Mouse (Mus musculus): Measurements from ENCODE around the gene Vamp9.

Vamp9 gene

DNA sequence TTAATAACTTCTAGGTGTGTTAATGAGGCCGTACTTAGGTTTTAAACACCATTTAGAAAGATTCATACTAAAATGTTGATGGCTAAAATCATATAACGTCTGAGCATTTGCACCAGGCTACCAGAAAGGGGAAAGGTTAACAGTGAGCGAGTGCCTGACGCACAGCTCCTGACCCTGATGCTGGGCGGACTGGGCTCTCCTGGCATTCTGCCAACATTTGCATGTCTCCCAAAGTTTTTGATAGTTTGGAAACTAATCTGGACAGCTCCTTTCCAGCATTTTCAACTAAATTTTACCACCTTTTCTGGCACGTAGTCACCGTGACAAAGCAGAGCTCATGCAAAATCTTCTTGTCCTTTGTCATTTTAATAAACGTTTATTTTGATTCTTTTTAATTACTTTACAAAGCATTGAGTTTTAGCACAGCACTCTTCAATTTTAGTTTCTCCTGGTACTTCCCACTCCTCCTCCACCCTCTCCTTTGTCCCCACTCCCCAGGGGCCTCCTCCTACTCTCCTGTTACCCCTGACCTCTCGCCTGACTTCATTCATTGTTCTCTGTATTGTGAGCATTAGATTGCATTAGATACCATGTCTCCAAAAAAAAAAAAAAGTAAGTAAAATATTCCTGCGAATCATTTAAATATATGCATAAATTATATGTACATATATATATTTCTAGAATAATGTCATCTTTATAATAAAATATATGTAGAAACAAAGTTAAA, 35.9 kb downstream of the Vamp9 start:
- DNase-seq (ENCODE audit: low spot score): no peak

DNA sequence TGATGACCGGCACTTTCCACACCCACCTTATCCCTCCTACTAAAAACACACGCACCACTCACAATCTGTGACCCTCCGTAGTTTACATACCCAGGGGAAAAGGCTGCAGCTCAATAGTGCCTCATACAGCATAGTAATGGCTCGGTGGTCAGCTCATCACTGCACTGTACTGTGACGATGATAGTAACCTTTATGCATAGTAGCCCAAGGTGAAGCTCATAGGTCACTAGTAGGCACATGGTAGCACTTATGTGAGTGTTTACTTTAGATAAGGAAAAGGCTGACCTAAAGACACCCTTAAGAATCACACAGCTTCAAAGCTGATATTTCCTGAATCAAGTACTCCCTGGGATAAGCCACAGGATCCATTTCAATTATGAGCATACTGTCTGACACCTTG, 46.5 kb downstream of the Vamp9 start:
- no peak for DNase-seq (ENCODE audit: low spot score)

- DNase-seq (ENCODE audit: low spot score): no peak
Observed at GRCm38 (mm10) chr5:99953883-99954282, 47.8 kb downstream of the Vamp9 start.

DNA sequence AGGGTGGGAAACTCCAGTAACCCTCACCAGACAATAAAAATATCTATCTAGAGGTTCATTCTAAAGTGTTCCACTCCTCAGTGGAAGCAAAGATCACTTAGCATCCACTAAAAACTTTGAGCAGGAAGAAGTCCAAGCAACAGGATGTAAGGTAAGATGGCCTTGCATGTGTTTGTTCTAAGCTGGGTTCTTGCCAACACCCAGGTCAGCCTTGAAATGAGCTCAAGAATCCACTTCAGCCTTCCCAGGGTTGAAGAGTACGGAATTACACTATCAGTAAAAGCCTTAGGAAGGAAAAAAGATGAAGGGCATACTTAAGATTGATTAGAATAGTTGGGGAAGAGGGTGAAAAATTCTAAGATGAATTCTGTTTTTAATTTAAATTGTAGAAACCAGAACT, 52.6 kb downstream of the Vamp9 start:
- no peak for DNase-seq (ENCODE audit: low spot score)

- no peak for DNase-seq (ENCODE audit: low spot score)
Observed at GRCm38 (mm10) chr5:99959236-99959936, 53.3 kb downstream of the Vamp9 start.

DNA sequence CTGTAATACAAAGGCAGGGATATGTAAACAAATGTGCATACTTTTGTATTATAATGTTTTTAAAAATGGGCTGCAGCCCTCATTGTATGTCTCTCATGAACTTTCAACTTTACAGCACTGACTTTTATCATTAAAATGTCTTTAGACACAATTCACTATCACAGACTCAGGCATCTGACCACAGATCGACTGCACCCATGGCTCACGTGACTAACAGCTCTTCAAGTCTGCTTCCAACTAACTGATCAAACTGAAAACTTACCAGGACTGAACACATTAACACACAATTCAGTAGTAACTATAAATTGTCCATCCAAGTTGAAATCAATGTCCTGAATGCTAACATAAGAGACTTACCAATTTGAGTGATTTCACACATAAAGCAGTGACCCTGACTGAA, 53.9 kb downstream of the Vamp9 start:
- DNase-seq (ENCODE audit: low spot score): no peak

DNA sequence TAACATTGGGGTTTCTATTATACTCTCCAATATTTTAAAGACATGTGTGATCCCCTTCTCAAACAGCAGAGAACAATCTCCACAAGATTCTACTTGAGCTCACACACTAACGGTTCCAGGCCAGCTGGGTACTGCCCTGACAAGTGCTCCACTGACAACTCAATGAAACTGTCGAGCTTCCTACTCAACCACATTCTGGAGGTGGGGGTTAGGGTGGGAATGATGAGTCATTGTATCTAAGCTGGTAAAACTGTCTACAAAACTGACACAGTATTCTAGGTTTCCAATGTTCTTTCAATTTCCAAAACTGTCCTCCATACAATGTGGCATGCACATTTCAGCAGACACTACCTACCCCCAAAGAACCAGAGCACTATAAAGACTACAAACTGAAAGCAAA, 67.9 kb downstream of the Vamp9 start:
- peak; percentile 26 for DNase-seq (ENCODE audit: low spot score)

GRCm38 (mm10) chr5:99975061-99975460, 69.0 kb downstream of the Vamp9 start:
- no peak for DNase-seq (ENCODE audit: low spot score)

DNA sequence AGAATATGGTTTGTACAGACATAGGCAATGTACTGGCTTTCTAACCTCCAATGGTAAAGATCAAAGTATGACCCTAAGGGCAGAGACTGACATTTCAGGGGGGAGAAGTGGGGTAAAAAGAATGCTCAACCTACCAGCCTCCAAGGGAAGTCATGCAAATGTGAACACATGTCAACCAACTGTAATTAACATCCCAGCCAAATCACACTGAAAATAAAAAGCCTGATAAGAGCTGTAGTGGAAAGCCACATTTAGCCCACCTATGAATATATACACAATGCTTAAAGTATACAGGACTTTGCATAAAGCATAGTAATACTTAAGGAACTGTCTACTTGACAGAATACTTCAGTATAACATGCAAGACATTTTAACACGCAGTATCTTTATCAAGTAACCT, 69.7 kb downstream of the Vamp9 start:
- DNase-seq (ENCODE audit: low spot score): no peak

DNA sequence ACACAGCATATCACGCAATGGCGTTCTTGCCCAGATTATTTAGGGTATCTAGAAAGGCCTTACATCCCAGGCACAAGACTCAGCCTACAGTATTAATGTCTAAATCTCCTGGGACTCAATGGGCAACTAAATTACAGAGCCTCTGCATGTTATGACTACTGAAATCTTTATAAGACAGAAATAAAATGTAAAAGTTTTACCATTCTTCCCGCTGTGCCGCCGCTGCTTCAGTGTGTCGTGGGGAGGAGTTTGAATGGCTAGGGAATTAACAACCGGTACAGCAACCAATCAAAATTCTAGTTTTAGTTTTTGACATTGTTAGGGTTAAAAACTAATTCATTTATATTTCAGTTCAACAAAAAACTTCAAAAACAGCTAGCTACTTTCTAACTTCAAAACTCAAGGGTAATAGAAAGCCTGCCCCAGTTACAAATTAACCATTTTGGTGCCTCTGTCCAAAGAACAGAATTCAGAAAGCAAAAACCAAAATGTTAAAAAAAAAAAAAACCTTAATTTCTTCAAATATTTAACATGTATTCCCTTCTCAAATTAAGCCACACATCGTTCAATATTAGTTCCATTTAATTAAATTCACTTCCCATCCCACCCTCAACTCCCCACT, 70.4 kb downstream of the Vamp9 start:
- DNase-seq (ENCODE audit: low spot score): no peak

DNA sequence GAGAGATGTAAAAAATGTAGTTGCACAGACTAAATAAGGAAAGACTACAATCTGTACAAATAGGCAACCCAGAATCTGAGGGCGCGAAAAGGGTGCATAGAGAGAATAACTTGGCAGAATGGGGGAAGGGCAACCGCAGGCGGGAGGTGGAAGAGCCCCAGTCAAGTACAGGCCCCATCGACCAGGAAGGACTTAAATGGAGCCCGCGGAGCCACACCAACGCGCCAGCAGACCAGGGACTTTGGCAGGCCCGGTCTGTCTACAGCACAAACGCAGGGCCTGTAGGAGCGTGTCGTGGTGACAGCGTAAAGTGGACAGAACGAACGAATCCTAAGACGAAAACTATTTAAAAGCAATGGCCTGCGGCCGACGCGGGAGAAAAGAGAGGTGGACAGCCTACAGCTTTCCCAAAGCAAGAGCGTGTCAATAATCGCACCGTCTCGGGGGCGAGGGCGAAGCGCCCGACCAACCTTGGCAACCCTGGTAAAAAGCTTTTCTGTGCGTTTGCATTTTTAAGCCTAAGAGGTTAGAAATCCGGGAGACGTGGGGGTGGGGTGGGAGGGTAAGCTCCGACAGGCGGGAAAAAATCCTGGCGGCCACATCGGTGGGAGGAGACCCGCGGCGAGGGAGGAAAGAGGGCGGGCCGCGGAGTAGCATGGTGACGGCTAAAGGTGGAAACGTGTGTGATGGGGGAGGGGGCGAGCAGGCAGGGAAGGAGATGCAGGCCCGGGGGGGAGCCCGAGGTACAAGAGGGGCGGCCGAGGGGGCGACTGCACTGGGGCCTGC, 71.7 kb downstream of the Vamp9 start:
- peak; percentile 57 for DNase-seq (ENCODE audit: low spot score)

DNA sequence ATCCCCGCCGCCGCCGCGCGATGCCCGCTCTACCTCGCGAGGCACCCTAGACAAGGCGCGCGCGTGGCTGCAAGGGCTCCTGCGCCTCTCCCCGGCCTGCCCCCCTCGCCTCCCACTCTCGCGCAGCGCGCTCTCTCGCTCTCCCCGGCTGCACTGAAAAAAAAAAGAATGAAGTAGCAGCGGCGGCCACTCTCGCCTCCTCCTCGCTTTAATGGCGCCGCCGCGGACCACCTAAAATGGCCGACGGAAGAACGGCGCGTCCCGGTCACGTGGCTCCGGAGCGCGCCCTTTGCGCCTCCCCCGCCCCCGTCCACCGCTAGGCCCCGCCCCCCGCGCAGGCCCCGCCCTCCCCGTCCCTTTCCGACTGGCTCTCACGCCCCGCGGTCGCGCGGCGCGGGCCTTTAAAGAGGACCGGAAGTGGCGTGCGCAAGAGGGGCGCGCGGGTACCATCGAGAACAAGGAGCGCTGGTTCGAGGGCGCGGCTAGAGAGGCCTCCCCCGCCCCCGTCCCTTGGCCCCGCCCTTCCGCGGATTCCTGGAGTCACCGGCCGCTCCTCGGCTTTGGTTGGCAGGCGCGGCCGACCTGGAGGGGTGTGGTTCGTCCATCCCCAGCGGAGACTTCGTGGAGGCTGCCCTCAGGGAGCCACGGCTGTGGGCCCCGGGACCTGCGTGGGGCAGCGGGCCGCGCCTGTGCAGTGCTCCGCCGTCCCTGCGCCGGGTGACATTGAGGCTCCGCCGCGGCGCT, 72.8 kb downstream of the Vamp9 start, which contains the start of the genes Hnrnpd and 4930524J08Rik:
Gene Hnrnpd (minus strand): TSS at position 240 of the 744 bp plus-strand sequence.
Gene 4930524J08Rik (plus strand): TSS at position 363 of the 744 bp plus-strand sequence.
- DNase-seq (ENCODE audit: low spot score): peak; percentile 88

DNA sequence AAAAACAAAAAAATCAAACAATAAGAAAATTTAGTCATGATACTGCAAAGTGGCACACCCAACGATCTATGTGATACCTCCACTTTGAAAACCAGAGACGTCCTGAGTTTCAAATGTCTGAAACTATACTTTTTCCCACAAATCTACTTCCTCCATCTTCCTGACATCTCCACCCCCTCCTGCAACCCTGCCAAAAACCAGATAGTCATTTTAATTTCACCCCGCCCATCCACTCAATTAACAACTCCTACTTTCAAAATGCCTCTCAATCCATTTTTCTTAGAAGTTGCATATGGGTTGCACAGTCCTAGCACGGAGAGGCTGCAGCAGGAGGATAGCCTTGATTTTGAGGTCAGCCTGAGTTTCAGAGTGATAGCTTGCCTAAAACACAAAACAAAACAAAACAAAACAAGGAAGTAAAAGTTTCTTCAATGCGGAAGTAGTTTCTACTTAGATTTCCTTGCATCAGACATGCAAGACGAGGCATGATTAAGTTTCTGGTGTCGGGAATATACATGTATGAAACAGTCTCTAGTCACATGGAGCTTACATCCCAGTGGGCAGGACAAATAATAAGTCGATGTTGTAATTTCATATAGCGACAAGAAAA, 77.5 kb downstream of the Vamp9 start:
- no peak for DNase-seq (ENCODE audit: low spot score)

- DNase-seq (ENCODE audit: low spot score): no peak
Observed at GRCm38 (mm10) chr5:99994166-99994565, 88.1 kb downstream of the Vamp9 start.

- DNase-seq (ENCODE audit: low spot score): no peak
Observed at GRCm38 (mm10) chr5:99994680-99995079, 88.6 kb downstream of the Vamp9 start.

- DNase-seq (ENCODE audit: low spot score): no peak
Observed at GRCm38 (mm10) chr5:100000048-100000447, 94.0 kb downstream of the Vamp9 start.

DNA sequence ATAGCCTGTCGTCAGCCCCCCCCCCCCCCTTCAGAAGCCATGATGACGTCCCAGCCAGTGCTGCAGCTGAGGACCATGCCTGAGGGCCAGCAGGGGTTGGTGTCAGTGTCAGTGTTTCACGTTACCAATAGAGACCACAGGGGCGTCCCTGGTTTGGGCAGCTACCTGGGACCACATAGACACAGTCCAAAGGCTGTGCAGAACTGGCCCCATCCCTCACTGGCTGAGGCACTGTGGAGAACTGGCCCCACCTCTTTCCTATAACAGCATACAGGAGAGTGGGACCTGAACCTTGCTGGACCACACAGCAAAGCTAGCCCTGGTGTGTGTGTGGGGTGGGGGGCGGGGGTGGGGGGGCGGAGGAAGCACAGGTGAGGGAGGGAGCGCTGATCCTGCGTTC, 94.4 kb downstream of the Vamp9 start:
- no peak for DNase-seq (ENCODE audit: low spot score)
